Mouse (Mus musculus) liver, embryonic 14.5 days (tissue): ENCODE measurements at regions not wholly inside any gene's neighbourhood (a gene's known extent, or its start where the extent isn't known, plus 50 kb on each side); places are given as distances from the start of the nearest gene placed in this dataset.

Source experiments
- ATAC-seq: fragments of 200-750 bp; cut with Nextera tagmentation; 2 replicates; pipeline ENCODE4 v1.8.0; 2017; ENCODE audit warnings: moderate number of reproducible peaks, mild to moderate bottlenecking, moderate library complexity; ENCODE audit not compliant: insufficient read depth
- DNase-seq, 3 experiments: peaks; one replicate each; pipeline ENCODE4 v3.0.0-alpha.2; 2012 to 2013; ENCODE audit warnings: low read depth in 3 of 3, low spot score in 3 of 3
- H3K27ac ChIP-seq: fragments of 300-500 bp; sonication (generic); 2 replicates; pipeline ENCODE4 v1.5.1; 2014; ENCODE audit warnings: moderate library complexity, mild to moderate bottlenecking, control low read depth, inconsistent platforms
- H3K27me3 ChIP-seq: fragments of 300-500 bp; sonication (generic); 2 replicates; pipeline ENCODE4 v1.6.1; 2014; ENCODE audit warnings: mild to moderate bottlenecking, low read length, moderate library complexity; ENCODE audit not compliant: control insufficient read depth, insufficient read depth
- H3K36me3 ChIP-seq: fragments of 300-500 bp; sonication (generic); replicated peaks from 2 replicates; pipeline ENCODE4 v1.6.1; 2014; ENCODE audit warnings: low read depth; ENCODE audit not compliant: control insufficient read depth, insufficient read depth
- H3K4me1 ChIP-seq, 2 experiments: fragments of 200-500 bp in 1 of 2; fragments of 300-500 bp in 1 of 2; sonication (generic) in 1 of 2; replicated peaks; 2 replicates each; pipeline ENCODE4 v1.6.1; 2012 to 2014; ENCODE audit warnings: antibody characterized with exemption in 1 of 2, inconsistent platforms in 1 of 2, low read length in 1 of 2; ENCODE audit not compliant: control insufficient read depth in 2 of 2, insufficient read depth in 2 of 2
- H3K4me2 ChIP-seq: fragments of 300-500 bp; sonication (generic); 2 replicates; pipeline ENCODE4 v1.6.1; 2014; ENCODE audit warnings: low read depth, mild to moderate bottlenecking, control low read depth, moderate library complexity
- H3K4me3 ChIP-seq, 2 experiments: fragments of 200-500 bp in 1 of 2; fragments of 300-500 bp in 1 of 2; sonication (generic) in 1 of 2; 2 replicates each; pipeline ENCODE4 v1.5.1; 2012 to 2014; ENCODE audit warnings: low read depth in 2 of 2, low read length in 2 of 2, mild to moderate bottlenecking in 2 of 2, control low read depth in 1 of 2, inconsistent platforms in 1 of 2, moderate library complexity in 1 of 2; ENCODE audit not compliant: insufficient read depth in 1 of 2
- H3K9ac ChIP-seq: fragments of 300-500 bp; sonication (generic); replicated peaks from 2 replicates; pipeline ENCODE4 v1.6.1; 2014; ENCODE audit warnings: mild to moderate bottlenecking, control low read depth, moderate library complexity
- H3K9me3 ChIP-seq: fragments of 300-500 bp; sonication (generic); 2 replicates; pipeline ENCODE4 v1.6.1; 2016; ENCODE audit warnings: low read length, mixed read lengths; ENCODE audit not compliant: control insufficient read depth
- CTCF ChIP-seq: IDR thresholded peaks from 2 replicates; pipeline ENCODE4 v1.5.1; 2016; ENCODE audit warnings: antibody characterized with exemption, low read depth, control low read depth
- EP300 ChIP-seq: IDR thresholded peaks from 2 replicates; pipeline ENCODE4 v1.6.1; 2016; ENCODE audit warnings: antibody characterized with exemption, low read depth
- WGBS: fragments of 180-500 bp; shearing (Covaris S2); extraction: QIAGEN DNeasy Blood & Tissue Kit; methylation state at CpG from one replicate; pipeline ENCODE4 v1.1.7; 2014; ENCODE audit not compliant: insufficient replicate concordance; 5-methylcytosine and 5-hydroxymethylcytosine counted together

GRCm38 (mm10) chr5:118472291-118472690 lies 88.2 kb upstream of the Med13l start:
- Histone ChIP-seq H3K4me2 (no peak overlapping the region), H3K9ac (no peak overlapping the region), H3K4me1 (peaks cover 10 to 16% of the 10 kb centered on the region in 2 experiments), H3K27me3 (no peaks in the 10 kb centered on the region), H3K4me3 (no peak overlapping the region), H3K27ac (no peak overlapping the region), H3K36me3 (no peaks in the 10 kb centered on the region), H3K9me3 (no peaks in the 10 kb centered on the region)
- ATAC-seq (no peak), DNase-seq (no peak)
- WGBS: 80% methylated on average over 10 of the region's 10 CpGs
- TF ChIP-seq EP300: no peak
- no peak for TF ChIP-seq CTCF

GRCm38 (mm10) chr5:118473128-118473730 lies 87.2 kb upstream of the Med13l start:
- H3K9ac ChIP-seq: no peak overlapping the region; the same call in 1 of the 2 replicates
- peaks cover 18 to 24% of the 10 kb centered on the region in 2 experiments for H3K4me1 ChIP-seq
- DNase-seq (no peak), ATAC-seq (no peak)
- no peak overlapping the region for H3K4me3 ChIP-seq
- no peak overlapping the region for H3K4me2 ChIP-seq
- no peaks in the 10 kb centered on the region for H3K9me3 ChIP-seq
- TF ChIP-seq CTCF: no peak
- TF ChIP-seq EP300: no peak
- no peaks in the 10 kb centered on the region for H3K27me3 ChIP-seq
- no peak overlapping the region for H3K27ac ChIP-seq
- no peaks in the 10 kb centered on the region for H3K36me3 ChIP-seq
- 51% methylated on average over 5 of the region's 5 CpGs for WGBS

GRCm38 (mm10) chr5:118476597-118476996 lies 83.9 kb upstream of the Med13l start:
- no peak for DNase-seq
- Histone ChIP-seq H3K9me3 (no peaks in the 10 kb centered on the region), H3K27me3 (no peaks in the 10 kb centered on the region), H3K27ac (peak overlapping the region; percentile 99), H3K9ac (peak overlapping the region; percentile 49), H3K4me3 (no peak overlapping the region), H3K4me2 (peak overlapping the region; percentile 77; the same call in 1 of the 2 replicates), H3K4me1 (peaks cover 47 to 48% of the 10 kb centered on the region in 2 experiments), H3K36me3 (no peaks in the 10 kb centered on the region)
- TF ChIP-seq EP300 (no peak), CTCF (no peak)
- no peak for ATAC-seq
- WGBS: 39% methylated on average over 5 of the region's 5 CpGs

GRCm38 (mm10) chr5:118477131-118478119 lies 83.1 kb upstream of the Med13l start:
- H3K4me3 ChIP-seq: peak overlapping the region in 1 of 2 experiments; percentile 47; a peak in 2 of 4 replicates
- no peaks in the 10 kb centered on the region for H3K9me3 ChIP-seq
- H3K27ac ChIP-seq: peak overlapping the region; percentile 99
- peak overlapping the region; percentile 67 for H3K9ac ChIP-seq
- TF ChIP-seq CTCF (no peak), EP300 (no peak)
- no peaks in the 10 kb centered on the region for H3K36me3 ChIP-seq
- DNase-seq (no peak), ATAC-seq (no peak)
- H3K27me3 ChIP-seq: no peaks in the 10 kb centered on the region
- peak overlapping the region; percentile 77 for H3K4me2 ChIP-seq
- H3K4me1 ChIP-seq: peaks cover 55 to 56% of the 10 kb centered on the region in 2 experiments
- WGBS: 36% methylated on average over 19 of the region's 19 CpGs

GRCm38 (mm10) chr5:118478120-118478768 lies 82.2 kb upstream of the Med13l start:
- Histone ChIP-seq H3K4me1 (peaks cover 63 to 65% of the 10 kb centered on the region in 2 experiments), H3K9ac (peak overlapping the region; percentile 67), H3K4me3 (peak overlapping the region; percentile 28 to 47; a peak in 3 of 4 replicates), H3K36me3 (no peaks in the 10 kb centered on the region), H3K4me2 (peak overlapping the region; percentile 77), H3K27ac (peak overlapping the region; percentile 99), H3K27me3 (no peaks in the 10 kb centered on the region), H3K9me3 (no peaks in the 10 kb centered on the region)
- TF ChIP-seq EP300 (no peak), CTCF (no peak)
- peak; percentile 68 for ATAC-seq
- 3% methylated on average over 15 of the region's 15 CpGs for WGBS
- DNase-seq: peak; percentile 80 to 83 (median 82)
